Mouse (Mus musculus) neural tube, embryonic 11.5 days (tissue): ENCODE measurements around the gene Erbin. TPM values are rescaled to one million over a fixed set of nuclear protein-coding genes. Genes with fewer than 3 reads are reported as not detected.
A peak's percentile ranks its signal among the peaks of the same experiment; 100 is the strongest.

Experiments
- ATAC-seq: fragments of 200-750 bp; cut with Nextera tagmentation; 2 replicates; pipeline ENCODE4 v1.8.0; 2017; ENCODE audit warnings: moderate number of reproducible peaks, mild to moderate bottlenecking, moderate TSS enrichment, moderate library complexity; ENCODE audit not compliant: insufficient read depth, low FRiP score, low TSS enrichment
- DNase-seq: peaks from one replicate; pipeline ENCODE4 v3.0.0-alpha.2; 2015; ENCODE audit warnings: low spot score
- H3K27ac ChIP-seq: fragments of 300-500 bp; sonication (generic); 2 replicates; pipeline ENCODE4 v1.5.1; 2014; ENCODE audit warnings: low read depth, mild to moderate bottlenecking, low read length
- H3K27me3 ChIP-seq: fragments of 300-500 bp; sonication (generic); 2 replicates; pipeline ENCODE4 v1.6.1; 2014; ENCODE audit warnings: mild to moderate bottlenecking, low read length, mixed read lengths; ENCODE audit not compliant: control insufficient read depth, insufficient read depth
- H3K36me3 ChIP-seq: fragments of 300-500 bp; sonication (generic); 2 replicates; pipeline ENCODE4 v1.6.1; 2014; ENCODE audit warnings: mild to moderate bottlenecking, low read length, moderate library complexity, mixed read lengths; ENCODE audit not compliant: control insufficient read depth, insufficient read depth
- H3K4me1 ChIP-seq: fragments of 300-500 bp; sonication (generic); 2 replicates; pipeline ENCODE4 v1.6.1; 2014; ENCODE audit warnings: low read length, mixed read lengths; ENCODE audit not compliant: control insufficient read depth, insufficient read depth
- H3K4me2 ChIP-seq: fragments of 300-500 bp; sonication (generic); 2 replicates; pipeline ENCODE4 v1.6.1; 2014; ENCODE audit warnings: low read depth, mild to moderate bottlenecking, moderate library complexity
- H3K4me3 ChIP-seq: fragments of 300-500 bp; sonication (generic); 2 replicates; pipeline ENCODE4 v1.5.1; 2014; ENCODE audit warnings: low read depth, low read length
- H3K9ac ChIP-seq: fragments of 300-500 bp; sonication (generic); 2 replicates; pipeline ENCODE4 v1.6.1; 2014; ENCODE audit warnings: mild to moderate bottlenecking, low read length
- H3K9me3 ChIP-seq: fragments of 300-500 bp; sonication (generic); 2 replicates; pipeline ENCODE4 v1.6.1; 2016; ENCODE audit warnings: low read length; ENCODE audit not compliant: control insufficient read depth
- WGBS: fragments of 180-500 bp; shearing (Covaris S2); extraction: QIAGEN DNeasy Blood & Tissue Kit; methylation state at CpG from one replicate; pipeline ENCODE4 v1.1.7; 2014; 5-methylcytosine and 5-hydroxymethylcytosine counted together
- polyA plus RNA-seq: library from polyadenylated mRNA; unstranded; fragments of >200 nt; fragmentation: Nextera tagmentation; extraction: Ambion mirVana; gene quantifications from 2 replicates; pipeline ENCODE4 v1.2.1, GENCODE M21; 2014

Erbin gene
- polyA plus RNA-seq, 1 experiment from 2014 or later: 25.6 TPM

DNA sequence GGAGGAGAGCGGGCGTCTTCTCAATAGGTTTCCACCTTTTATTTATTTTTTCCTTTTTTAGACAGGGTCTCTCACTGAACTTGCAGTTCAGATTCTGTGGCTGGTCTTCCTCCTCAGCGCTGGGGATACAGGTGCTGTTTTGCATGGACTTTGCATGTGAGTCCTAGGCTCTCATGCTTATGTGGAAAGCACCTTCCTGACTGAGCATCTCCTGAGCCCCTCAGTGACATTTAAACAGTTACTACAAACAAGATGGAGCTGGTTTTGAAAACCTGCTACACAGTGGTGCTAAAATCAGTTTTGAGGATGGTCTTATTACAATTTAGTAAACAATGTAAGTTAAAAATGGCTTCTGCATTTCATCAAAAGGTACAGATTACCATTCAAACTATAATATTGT is 102.4 kb downstream of the Erbin start:
- no peaks in the 10 kb centered on the region for H3K9me3 ChIP-seq
- H3K4me2 ChIP-seq: no peak overlapping the region
- H3K27ac ChIP-seq: no peak overlapping the region
- DNase-seq (no peak), ATAC-seq (no peak)
- H3K4me3 ChIP-seq: no peak overlapping the region
- no peaks in the 10 kb centered on the region for H3K4me1 ChIP-seq
- H3K9ac ChIP-seq: no peak overlapping the region
- 0 out of 2 replicates have a peak, but pooled peaks cover 2% of the 10 kb centered on the region for H3K36me3 ChIP-seq
- no peaks in the 10 kb centered on the region for H3K27me3 ChIP-seq
- 89% methylated on average over 3 of the region's 3 CpGs for WGBS

DNA sequence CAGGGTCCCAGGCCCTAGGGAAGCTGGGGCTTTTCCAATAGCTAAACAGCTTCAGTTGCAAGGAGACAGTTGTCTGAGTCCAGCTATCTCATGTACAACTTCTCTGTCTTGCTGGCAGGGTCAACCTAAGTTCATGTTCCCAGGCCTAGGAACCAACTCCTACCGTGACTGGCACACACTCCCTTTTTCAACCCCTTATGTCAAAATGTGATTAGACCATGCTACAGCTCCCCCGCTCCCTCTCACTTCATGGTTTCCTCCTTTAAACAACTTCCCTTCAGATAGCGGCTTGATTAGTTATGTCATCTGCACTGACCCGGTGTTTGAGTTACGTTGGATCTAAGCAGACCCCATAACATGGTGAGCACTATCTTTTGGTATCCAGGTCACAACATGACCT is 112.8 kb downstream of the Erbin start:
- 87% methylated on average over 5 of the region's 5 CpGs for WGBS
- no peak for ATAC-seq
- no peaks in the 10 kb centered on the region for H3K9me3 ChIP-seq

GRCm38 (mm10) chr13:103806210-103806851 is 114.0 kb downstream of the Erbin start:
- Histone ChIP-seq H3K4me3 (no peak overlapping the region), H3K9me3 (no peaks in the 10 kb centered on the region), H3K4me2 (no peak overlapping the region), H3K9ac (no peak overlapping the region), H3K4me1 (no peaks in the 10 kb centered on the region), H3K27me3 (no peaks in the 10 kb centered on the region), H3K27ac (no peak overlapping the region), H3K36me3 (no peaks in the 10 kb centered on the region)
- 25% methylated on average over 6 of the region's 6 CpGs for WGBS
- ATAC-seq: no peak
- DNase-seq: no peak

More for the DNA sequence above, 112.8 kb downstream of the Erbin start:
- no peak for DNase-seq
- Histone ChIP-seq H3K9ac (no peak overlapping the region), H3K4me1 (no peaks in the 10 kb centered on the region), H3K4me2 (no peak overlapping the region), H3K4me3 (no peak overlapping the region), H3K27me3 (no peaks in the 10 kb centered on the region), H3K36me3 (no peaks in the 10 kb centered on the region), H3K27ac (no peak overlapping the region)

DNA sequence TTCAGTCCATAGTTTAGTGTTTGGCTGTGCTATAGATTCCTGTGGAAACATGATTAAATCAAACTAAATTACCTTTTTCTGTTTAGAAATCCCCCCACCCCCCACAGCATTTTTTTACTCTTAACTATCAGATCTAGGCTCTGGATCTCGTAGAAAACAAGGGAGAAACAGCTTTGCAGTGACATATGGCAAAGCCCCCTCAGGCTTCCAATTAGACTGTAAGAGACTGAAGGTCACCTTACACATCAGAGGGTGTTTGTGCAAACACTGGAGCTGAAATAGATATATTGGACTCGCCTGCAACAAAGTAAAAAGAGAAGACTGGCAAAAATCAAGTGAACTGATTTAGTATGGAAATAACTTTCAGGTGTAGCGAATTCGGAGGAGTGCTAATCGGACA is 116.6 kb downstream of the Erbin start:
- WGBS: 74% methylated on average over 5 of the region's 5 CpGs
- no peak for DNase-seq
- no peak overlapping the region for H3K4me3 ChIP-seq
- no peak for ATAC-seq
- no peak overlapping the region for H3K27ac ChIP-seq
- no peaks in the 10 kb centered on the region for H3K9me3 ChIP-seq
- H3K4me2 ChIP-seq: no peak overlapping the region
- H3K36me3 ChIP-seq: no peaks in the 10 kb centered on the region
- H3K9ac ChIP-seq: no peak overlapping the region
- no peaks in the 10 kb centered on the region for H3K4me1 ChIP-seq
- H3K27me3 ChIP-seq: no peaks in the 10 kb centered on the region

- ATAC-seq (no peak), DNase-seq (no peak)
- H3K9me3 ChIP-seq: no peaks in the 10 kb centered on the region
- H3K27ac ChIP-seq: no peak overlapping the region
- no peak overlapping the region for H3K4me2 ChIP-seq
- H3K36me3 ChIP-seq: no peaks in the 10 kb centered on the region
- 98% methylated on average over 1 of the region's 1 CpGs for WGBS
- no peaks in the 10 kb centered on the region for H3K4me1 ChIP-seq
- no peak overlapping the region for H3K4me3 ChIP-seq
- H3K9ac ChIP-seq: no peak overlapping the region
- H3K27me3 ChIP-seq: no peaks in the 10 kb centered on the region
Measured at GRCm38 (mm10) chr13:103801021-103801420, 119.3 kb downstream of the Erbin start.

GRCm38 (mm10) chr13:103794688-103795543 is 125.4 kb downstream of the Erbin start:
- DNase-seq: no peak
- H3K27ac ChIP-seq: no peak overlapping the region
- H3K4me3 ChIP-seq: no peak overlapping the region

GRCm38 (mm10) chr13:103779922-103780585 is 140.3 kb downstream of the Erbin start:
- H3K27me3 ChIP-seq: no peaks in the 10 kb centered on the region
- no peaks in the 10 kb centered on the region for H3K9me3 ChIP-seq
- ATAC-seq: no peak
- 36% methylated on average over 11 of the region's 11 CpGs for WGBS
- H3K4me1 ChIP-seq: no peaks in the 10 kb centered on the region
- H3K36me3 ChIP-seq: no peaks in the 10 kb centered on the region
- peak; percentile 23 for DNase-seq
- no peak overlapping the region for H3K27ac ChIP-seq
- H3K4me3 ChIP-seq: no peak overlapping the region
- H3K9ac ChIP-seq: no peak overlapping the region
- H3K4me2 ChIP-seq: no peak overlapping the region

More at GRCm38 (mm10) chr13:103794688-103795543, 125.4 kb downstream of the Erbin start:
- Histone ChIP-seq H3K36me3 (no peaks in the 10 kb centered on the region), H3K27me3 (no peaks in the 10 kb centered on the region), H3K9ac (no peak overlapping the region), H3K9me3 (no peaks in the 10 kb centered on the region), H3K4me1 (no peaks in the 10 kb centered on the region), H3K4me2 (no peak overlapping the region)
- WGBS: 65% methylated on average over 9 of the region's 9 CpGs
- peak; percentile 65; the same call in 1 of the 2 replicates for ATAC-seq

DNA sequence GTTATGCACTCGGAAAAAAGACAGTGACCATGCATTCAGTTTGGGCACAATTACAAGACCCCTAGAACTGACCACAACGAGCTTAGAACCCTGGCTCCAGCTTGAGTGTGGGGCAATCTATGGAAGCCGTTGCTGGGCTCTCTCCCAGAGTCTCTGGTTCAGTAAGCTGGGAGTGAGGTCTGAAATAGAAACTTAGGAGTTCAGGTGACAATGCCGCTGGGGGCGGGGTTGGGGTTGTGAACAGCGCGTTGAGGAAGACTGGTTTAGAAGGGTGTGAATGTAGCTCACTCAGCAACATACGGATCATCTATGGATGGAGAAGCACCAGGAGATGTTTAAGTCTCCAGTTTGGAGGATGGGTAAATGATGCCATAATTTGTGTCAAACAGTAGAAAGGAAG is 143.2 kb downstream of the Erbin start:
- WGBS: 66% methylated on average over 8 of the region's 8 CpGs
- H3K4me3 ChIP-seq: no peak overlapping the region
- no peak for ATAC-seq

More for the DNA sequence above, 143.2 kb downstream of the Erbin start:
- Histone ChIP-seq H3K4me1 (peaks cover 6% of the 10 kb centered on the region), H3K9ac (no peak overlapping the region), H3K27me3 (no peaks in the 10 kb centered on the region), H3K9me3 (no peaks in the 10 kb centered on the region), H3K36me3 (no peaks in the 10 kb centered on the region), H3K4me2 (no peak overlapping the region), H3K27ac (no peak overlapping the region)
- no peak for DNase-seq
